Mouse (Mus musculus): ENCODE measurements around the gene Ccdc8.

GRCm38 (mm10) chr7:17009326-17010009 is 17.0 kb downstream of the Ccdc8 start:
- TF ChIP-seq CTCF (IDR thresholded peaks at IDR 0.05; ENCODE audit: control insufficient read depth, insufficient read depth, insufficient read length) (no peak), MYOD1 (IDR thresholded peaks at IDR 0.05; ENCODE audit: control insufficient read depth, insufficient read length, low read depth) (no peak), USF1 (IDR thresholded peaks at IDR 0.05; ENCODE audit: low read depth) (no peak), MAX (IDR thresholded peaks at IDR 0.05) (no peak), CEBPB (IDR thresholded peaks at IDR 0.05; ENCODE audit: low read depth) (no peak), MYOG (IDR thresholded peaks at IDR 0.05; ENCODE audit: control insufficient read depth, extremely low read depth, insufficient read length) (no peak), FOSL1 (IDR thresholded peaks at IDR 0.05; ENCODE audit: insufficient read depth, low read length, poor library complexity, severe bottlenecking) (no peak)
